Mouse (Mus musculus) lung, embryonic 16.5 days (tissue): ENCODE results near the gene Rragd. TPM values are rescaled to one million over a fixed set of nuclear protein-coding genes. Genes with fewer than 3 reads are reported as not detected.

Experiments
- ATAC-seq: fragments of 200-750 bp; cut with Nextera tagmentation; 2 replicates; pipeline ENCODE4 v1.8.0; 2017; ENCODE audit warnings: low read depth, mild to moderate bottlenecking, moderate library complexity
- H3K27ac ChIP-seq: fragments of 300-500 bp; sonication (generic); 2 replicates; pipeline ENCODE4 v1.5.1; 2014; ENCODE audit warnings: mild to moderate bottlenecking, control low read depth, low read length
- H3K27me3 ChIP-seq: fragments of 300-500 bp; sonication (generic); 2 replicates; pipeline ENCODE4 v1.6.1; 2014; ENCODE audit warnings: low read depth, low read length, mixed read lengths; ENCODE audit not compliant: control insufficient read depth, insufficient read depth
- H3K36me3 ChIP-seq: fragments of 300-500 bp; sonication (generic); 2 replicates; pipeline ENCODE4 v1.6.1; 2014; ENCODE audit warnings: low read length; ENCODE audit not compliant: control insufficient read depth, insufficient read depth
- H3K4me1 ChIP-seq: fragments of 300-500 bp; sonication (generic); replicated peaks from 2 replicates; pipeline ENCODE4 v1.6.1; 2014; ENCODE audit warnings: low read length, mixed read lengths; ENCODE audit not compliant: control insufficient read depth, insufficient read depth
- H3K4me2 ChIP-seq: fragments of 300-500 bp; sonication (generic); 2 replicates; pipeline ENCODE4 v1.6.1; 2014; ENCODE audit warnings: low read depth, low read length, control low read depth
- H3K4me3 ChIP-seq: fragments of 300-500 bp; sonication (generic); 2 replicates; pipeline ENCODE4 v1.5.1; 2014; ENCODE audit warnings: mild to moderate bottlenecking, low read length, control low read depth
- H3K9ac ChIP-seq: fragments of 300-500 bp; sonication (generic); 2 replicates; pipeline ENCODE4 v1.6.1; 2014; ENCODE audit warnings: low read length, control low read depth
- H3K9me3 ChIP-seq: fragments of 300-500 bp; sonication (generic); 2 replicates; pipeline ENCODE4 v1.6.1; 2016; ENCODE audit warnings: low read length; ENCODE audit not compliant: control insufficient read depth
- WGBS: fragments of 180-500 bp; shearing (Covaris S2); extraction: QIAGEN DNeasy Blood & Tissue Kit; methylation state at CpG from one replicate; pipeline ENCODE4 v1.1.7; 2014; 5-methylcytosine and 5-hydroxymethylcytosine counted together
- polyA plus RNA-seq: library from polyadenylated mRNA; unstranded; fragments of >200 nt; fragmentation: Nextera tagmentation; extraction: Ambion mirVana; gene quantifications from 2 replicates; pipeline ENCODE4 v1.2.1, GENCODE M21; 2015

The Rragd gene
- polyA plus RNA-seq, 1 experiment from 2014 or later: 2.9 TPM

DNA sequence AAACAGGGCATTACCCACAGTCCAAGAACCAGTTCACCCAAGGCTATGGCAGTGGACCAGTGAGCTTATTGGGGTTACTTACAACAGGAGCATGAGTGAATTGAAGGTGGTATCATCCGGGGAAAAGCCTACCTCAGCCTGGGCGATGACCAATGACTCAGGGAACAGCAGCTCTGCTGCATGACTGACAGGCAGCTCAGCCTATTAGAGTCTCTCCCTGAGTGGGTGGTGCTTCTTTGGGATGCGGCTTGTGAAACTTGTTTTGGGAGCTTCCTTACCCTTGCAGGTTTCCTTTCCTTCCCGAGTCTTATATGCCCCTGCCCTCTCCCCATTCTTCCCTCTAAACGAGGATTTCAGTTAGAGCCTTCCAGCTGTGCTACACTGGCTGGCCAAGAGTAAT, 69.8 kb downstream of the Rragd start:
- no peak overlapping the region for H3K9ac ChIP-seq
- WGBS: 88% methylated on average over 5 of the region's 5 CpGs
- no peak overlapping the region for H3K27ac ChIP-seq
- no peak for ATAC-seq
- no peak overlapping the region for H3K4me3 ChIP-seq
- H3K4me2 ChIP-seq: no peak overlapping the region
- H3K9me3 ChIP-seq: no peaks in the 10 kb centered on the region
- no peaks in the 10 kb centered on the region for H3K27me3 ChIP-seq
- no peaks in the 10 kb centered on the region for H3K4me1 ChIP-seq
- peaks cover 24% of the 10 kb centered on the region for H3K36me3 ChIP-seq

DNA sequence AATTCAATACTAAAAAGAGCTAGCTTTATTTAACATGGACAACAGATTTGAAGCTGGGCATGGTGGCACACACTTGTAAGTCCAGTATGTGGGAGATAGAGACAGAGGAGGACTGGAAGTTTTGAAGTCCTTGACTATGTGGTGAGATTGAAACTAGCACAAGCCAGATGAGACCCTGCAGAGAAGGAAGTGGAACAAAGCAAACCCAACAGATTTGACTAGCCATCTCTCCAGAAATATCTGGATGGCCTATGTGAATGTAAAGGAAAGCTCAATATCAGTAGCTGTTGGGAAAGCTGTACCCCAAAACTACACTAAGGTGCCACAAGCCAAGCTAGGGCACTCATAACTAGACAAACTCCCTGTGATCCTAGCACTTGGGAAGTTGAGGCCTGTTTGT, 71.6 kb downstream of the Rragd start:
- no peak overlapping the region for H3K27ac ChIP-seq
- peaks cover 15% of the 10 kb centered on the region for H3K36me3 ChIP-seq
- no peak overlapping the region for H3K4me2 ChIP-seq
- H3K27me3 ChIP-seq: no peaks in the 10 kb centered on the region
- no peak for ATAC-seq
- no peaks in the 10 kb centered on the region for H3K9me3 ChIP-seq
- no peak overlapping the region for H3K9ac ChIP-seq
- H3K4me3 ChIP-seq: no peak overlapping the region
- no peaks in the 10 kb centered on the region for H3K4me1 ChIP-seq

DNA sequence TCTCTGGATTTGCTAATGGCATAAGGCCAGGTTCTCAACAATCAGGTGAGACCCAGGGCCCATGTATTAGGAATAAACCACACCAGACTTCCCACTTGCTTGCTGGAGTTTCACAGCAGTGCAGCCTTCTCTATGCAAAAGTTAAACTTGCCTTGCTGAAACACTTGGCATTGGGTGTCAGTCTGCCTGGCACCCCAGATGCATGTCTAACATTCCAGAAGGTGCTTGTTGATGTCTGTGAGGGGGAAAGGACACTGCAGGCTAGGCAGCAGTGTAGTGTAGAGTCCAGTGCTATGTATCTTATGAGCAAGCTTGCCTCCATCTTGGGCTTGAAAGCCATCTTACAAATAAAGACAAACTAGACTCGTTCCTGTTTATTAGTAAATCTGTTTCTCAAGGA, 73.5 kb downstream of the Rragd start:
- Histone ChIP-seq H3K9me3 (no peaks in the 10 kb centered on the region), H3K27me3 (no peaks in the 10 kb centered on the region), H3K9ac (no peak overlapping the region), H3K27ac (no peak overlapping the region), H3K4me2 (no peak overlapping the region), H3K4me3 (no peak overlapping the region), H3K36me3 (peaks cover 5% of the 10 kb centered on the region; the same call in 1 of the 2 replicates), H3K4me1 (no peaks in the 10 kb centered on the region)
- no peak for ATAC-seq
- WGBS: 62% methylated on average over 1 of the region's 1 CpGs

DNA sequence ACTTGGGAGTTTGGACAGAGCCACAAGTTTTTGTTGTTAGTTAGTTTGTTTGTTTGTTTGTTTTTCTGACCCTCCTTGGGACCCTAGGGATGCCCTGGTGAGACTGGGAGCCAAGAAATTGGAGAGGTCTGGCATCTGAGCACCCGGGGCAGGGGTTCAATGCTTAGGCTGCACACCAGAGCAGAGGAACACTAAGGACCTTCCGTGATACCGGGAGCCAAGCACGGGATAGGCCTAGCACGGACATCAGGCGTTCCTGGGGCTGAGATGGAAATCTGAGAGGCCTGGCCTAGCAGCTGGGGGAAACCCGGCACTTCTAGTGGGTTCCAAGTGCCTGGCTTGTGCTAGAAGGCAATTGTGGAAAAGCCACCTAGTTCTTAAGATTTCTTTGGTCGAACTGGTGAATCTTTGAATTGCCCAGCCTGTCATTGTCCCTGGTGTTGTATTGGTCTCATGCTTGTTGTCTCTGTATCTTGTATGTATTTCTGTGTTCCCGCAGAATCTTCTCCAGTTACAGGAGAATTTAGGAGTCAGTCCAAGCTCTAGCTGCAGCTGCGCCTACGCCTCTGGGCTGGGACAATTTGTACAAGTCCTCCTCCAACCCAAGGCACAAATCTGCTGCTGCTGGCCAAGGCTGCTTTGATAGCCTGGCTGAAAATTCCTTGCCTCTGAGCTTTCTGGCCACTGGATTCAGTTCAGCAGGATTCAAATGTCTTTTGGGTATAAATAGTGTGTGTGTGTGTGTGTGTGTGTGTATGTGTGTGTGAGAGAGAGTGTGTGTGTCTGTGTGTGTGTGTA, 75.3 kb downstream of the Rragd start:
- ATAC-seq: peak; percentile 73

DNA sequence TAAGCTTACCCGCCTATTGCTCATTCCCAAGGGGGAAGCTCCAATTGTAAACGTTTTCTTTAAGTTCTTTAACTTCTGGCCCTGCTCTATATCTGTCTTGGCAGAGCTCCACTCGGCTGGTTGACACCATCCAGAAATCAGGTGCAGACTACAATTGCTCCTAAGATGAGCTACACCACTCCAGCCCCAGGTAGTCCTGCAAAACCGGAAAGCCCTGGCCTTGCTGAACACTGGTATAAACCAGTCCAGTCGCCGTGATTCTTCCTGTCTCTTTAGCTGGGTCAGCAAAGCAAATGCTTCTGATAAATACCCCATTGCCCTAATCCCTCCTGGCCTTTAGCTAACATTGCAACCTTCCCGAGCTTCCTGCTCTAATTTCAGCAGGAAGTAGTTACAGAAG, 78.3 kb downstream of the Rragd start:
- no peaks in the 10 kb centered on the region for H3K27me3 ChIP-seq
- no peaks in the 10 kb centered on the region for H3K36me3 ChIP-seq
- H3K4me2 ChIP-seq: no peak overlapping the region
- H3K4me1 ChIP-seq: peaks cover 4% of the 10 kb centered on the region; the same call in 1 of the 2 replicates
- H3K9me3 ChIP-seq: no peaks in the 10 kb centered on the region
- H3K9ac ChIP-seq: no peak overlapping the region
- no peak overlapping the region for H3K4me3 ChIP-seq
- H3K27ac ChIP-seq: no peak overlapping the region
- no peak for ATAC-seq
- WGBS: 27% methylated on average over 7 of the region's 7 CpGs

More for the DNA sequence above, 75.3 kb downstream of the Rragd start:
- H3K9ac ChIP-seq: no peak overlapping the region
- peak overlapping the region; percentile 41; the same call in 1 of the 2 replicates for H3K27ac ChIP-seq
- H3K4me3 ChIP-seq: no peak overlapping the region
- WGBS: 66% methylated on average over 11 of the region's 11 CpGs
- no peaks in the 10 kb centered on the region for H3K4me1 ChIP-seq
- no peaks in the 10 kb centered on the region for H3K27me3 ChIP-seq
- no peak overlapping the region for H3K4me2 ChIP-seq
- H3K36me3 ChIP-seq: no peaks in the 10 kb centered on the region
- no peaks in the 10 kb centered on the region for H3K9me3 ChIP-seq

DNA sequence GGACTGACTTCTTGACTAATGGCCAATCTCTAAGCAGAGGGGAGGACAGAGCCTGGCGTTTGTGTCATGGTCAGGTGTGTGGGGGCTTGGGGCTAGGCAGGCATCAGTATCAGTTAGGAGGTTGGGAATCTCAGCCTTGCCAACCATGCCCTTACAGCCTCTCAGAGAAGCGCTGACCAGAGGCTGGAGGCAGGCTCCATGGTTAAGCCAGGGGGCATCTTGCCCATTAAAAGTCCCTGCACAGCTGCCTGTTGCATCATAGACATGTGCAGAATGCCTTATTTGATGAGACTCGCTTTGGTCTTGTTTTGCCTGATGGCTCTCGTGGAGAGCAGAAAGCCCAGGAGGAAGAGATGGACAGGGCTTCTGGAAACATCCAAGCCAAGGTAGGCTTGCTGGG, 80.1 kb downstream of the Rragd start, which contains the start of gene Gabrr2:
TSS of gene Gabrr2 (plus strand) at position 19 of the 400 bp plus-strand sequence.
- H3K4me2 ChIP-seq: no peak within 1 kb of the TSS
- no peak within 1 kb of the TSS for H3K4me3 ChIP-seq
- H3K9me3 ChIP-seq: no peaks in the 10 kb centered on the region
- H3K36me3 ChIP-seq: no peaks in the 10 kb centered on the region
- no peak for ATAC-seq
- no peak within 1 kb of the TSS for H3K27ac ChIP-seq
- peaks cover 6% of the 10 kb centered on the region; the same call in 1 of the 2 replicates for H3K4me1 ChIP-seq
- H3K9ac ChIP-seq: no peak within 1 kb of the TSS
- H3K27me3 ChIP-seq: no peaks in the 10 kb centered on the region
- 81% methylated on average over 4 of the region's 4 CpGs for WGBS

DNA sequence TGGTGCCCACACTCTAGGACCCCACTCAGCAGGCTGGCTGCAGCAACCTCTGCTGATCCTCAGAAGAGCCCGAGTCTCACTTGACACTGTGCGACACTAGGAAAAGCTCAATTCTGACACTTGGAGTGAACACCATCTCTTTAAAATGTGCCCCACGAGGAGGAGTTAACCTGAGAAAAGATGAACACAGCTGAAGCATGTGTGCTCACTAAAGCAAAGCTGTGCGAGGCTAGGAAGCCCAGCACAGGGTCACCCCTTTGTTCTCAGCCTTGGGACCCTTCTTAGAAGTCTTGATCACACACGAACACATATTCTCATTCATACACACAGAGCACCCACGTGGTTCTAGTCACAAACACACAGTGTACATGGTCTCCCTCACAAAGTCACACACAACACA, 82.1 kb downstream of the Rragd start:
- Histone ChIP-seq H3K9ac (no peak overlapping the region), H3K4me3 (no peak overlapping the region), H3K9me3 (no peaks in the 10 kb centered on the region), H3K4me2 (no peak overlapping the region), H3K4me1 (peaks cover 6% of the 10 kb centered on the region; the same call in 1 of the 2 replicates), H3K27ac (no peak overlapping the region), H3K36me3 (no peaks in the 10 kb centered on the region), H3K27me3 (no peaks in the 10 kb centered on the region)
- 79% methylated on average over 6 of the region's 6 CpGs for WGBS
- no peak for ATAC-seq

DNA sequence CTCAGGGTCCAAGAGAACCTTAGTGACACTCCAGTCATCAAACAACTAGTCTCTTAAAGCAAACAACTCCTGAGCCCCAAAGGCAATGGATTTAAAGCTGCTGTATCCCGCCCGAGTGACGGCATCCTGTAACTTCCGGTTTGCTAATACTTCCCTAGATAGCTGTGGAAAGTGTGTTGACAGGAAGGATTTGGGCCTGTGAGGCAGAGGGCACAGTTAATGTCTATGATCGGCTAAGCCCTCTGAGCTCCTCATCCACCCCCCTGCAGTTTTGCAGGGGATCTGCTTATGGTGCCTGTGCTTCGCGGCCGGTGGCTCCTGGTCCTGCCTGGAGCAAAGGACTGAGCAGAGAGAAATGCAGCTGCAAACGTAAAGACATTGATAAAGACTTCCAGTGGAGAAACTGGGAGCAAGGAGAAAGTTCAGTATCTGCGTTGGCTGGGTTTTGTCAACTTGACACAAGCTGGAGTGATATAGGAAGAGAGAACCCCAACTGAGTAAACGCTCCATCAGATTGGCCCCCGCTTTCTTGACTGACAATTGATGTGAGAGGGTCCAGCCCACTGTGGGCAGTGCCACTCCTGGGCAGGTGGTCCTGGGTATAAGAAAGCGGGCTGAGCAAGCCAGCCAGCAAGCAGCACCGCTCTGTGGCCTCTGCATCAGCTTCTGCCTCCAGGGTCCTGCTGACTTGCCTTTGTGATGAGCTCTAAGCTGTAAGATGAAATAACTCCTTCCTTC, 83.6 kb downstream of the Rragd start:
- Histone ChIP-seq H3K9me3 (no peaks in the 10 kb centered on the region), H3K9ac (peak overlapping the region; percentile 44; the same call in 1 of the 2 replicates), H3K27ac (no peak overlapping the region), H3K4me2 (peak overlapping the region; percentile 23; the same call in 1 of the 2 replicates), H3K4me1 (peaks cover 6% of the 10 kb centered on the region; the same call in 1 of the 2 replicates), H3K27me3 (no peaks in the 10 kb centered on the region), H3K36me3 (no peaks in the 10 kb centered on the region), H3K4me3 (0 out of 2 replicates have a peak overlapping the region, but pooled peaks have one; percentile 4)
- WGBS: 31% methylated on average over 14 of the region's 14 CpGs
- no peak for ATAC-seq

DNA sequence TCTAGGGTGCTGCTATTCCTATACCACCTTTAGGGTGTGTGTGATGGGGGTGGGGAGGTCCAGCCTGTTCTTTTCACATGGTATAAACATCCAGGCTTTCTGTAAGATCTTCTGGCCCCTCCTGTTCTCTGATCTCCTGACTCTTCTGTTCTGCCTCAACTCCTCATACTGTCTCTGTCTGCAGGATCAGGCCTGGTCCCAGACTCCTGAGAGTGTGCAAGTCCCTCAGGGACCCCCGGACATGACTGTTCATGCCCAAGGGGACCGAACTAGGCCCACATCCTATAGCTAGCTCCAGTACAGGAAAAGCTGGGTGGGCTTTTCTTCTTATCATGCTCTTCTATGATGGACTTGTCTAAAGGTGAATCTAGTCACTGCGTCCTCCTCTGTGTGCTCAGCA, 84.5 kb downstream of the Rragd start:
- no peaks in the 10 kb centered on the region for H3K27me3 ChIP-seq
- WGBS: 87% methylated on average over 3 of the region's 3 CpGs
- no peak for ATAC-seq

More for the DNA sequence above, 84.5 kb downstream of the Rragd start:
- Histone ChIP-seq H3K4me1 (peaks cover 6% of the 10 kb centered on the region; the same call in 1 of the 2 replicates), H3K36me3 (no peaks in the 10 kb centered on the region), H3K9ac (no peak overlapping the region), H3K4me2 (no peak overlapping the region), H3K27ac (no peak overlapping the region), H3K9me3 (no peaks in the 10 kb centered on the region), H3K4me3 (no peak overlapping the region)
